Mouse (Mus musculus): Measurements from ENCODE around the gene Slc16a13.
"Not testable (repeated sequence)": the region's sequence is repeated elsewhere in the genome, so short reads cannot be mapped to it uniquely, and the experiment has no call there.

Slc16a13 gene

GRCm38 (mm10) chr11:70171181-70171580 lies 49.7 kb downstream of the Slc16a13 start:
- DNase-seq (ENCODE audit: low spot score in 2 of 2), result no peak

GRCm38 (mm10) chr11:70170291-70170690 lies 50.6 kb downstream of the Slc16a13 start:
- no peak for DNase-seq (ENCODE audit: low spot score in 2 of 2)

GRCm38 (mm10) chr11:70169471-70169870 lies 51.4 kb downstream of the Slc16a13 start:
- not testable (repeated sequence) for DNase-seq (ENCODE audit: low spot score in 2 of 2)

- DNase-seq (ENCODE audit: low spot score in 2 of 2), result no peak
Measured at GRCm38 (mm10) chr11:70168136-70168535, 52.7 kb downstream of the Slc16a13 start.

Data from spleen, postnatal 14 days (tissue).